Mouse (Mus musculus): Measurements from ENCODE around the gene Ptgds.
A peak's percentile ranks its signal among the peaks of the same experiment; 100 is the strongest.

The Ptgds gene

GRCm38 (mm10) chr2:25469969-25470368 is at the start of gene Ptgds:
Gene Ptgds (minus strand): TSS chr2:25470046.
- DNase-seq, result no peak

DNA sequence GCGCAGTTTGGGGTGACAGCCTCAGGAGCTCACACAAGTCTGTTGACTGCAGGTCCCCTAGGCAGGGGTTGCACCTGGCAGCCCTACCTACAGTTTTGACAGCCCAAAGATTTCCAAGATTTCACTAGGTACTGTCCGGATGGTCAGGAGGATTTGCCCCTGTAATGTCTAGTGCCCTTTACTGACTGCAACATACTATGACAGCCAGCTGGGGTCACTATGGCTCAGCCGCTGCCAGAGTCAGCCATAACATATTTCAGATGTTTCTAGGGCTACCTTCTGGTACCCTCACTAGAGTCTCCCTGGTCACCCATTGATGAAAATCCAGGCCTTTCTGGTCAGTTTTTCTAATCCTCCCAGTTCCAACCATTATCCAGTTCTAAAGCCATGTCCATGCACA is 40.1 kb upstream of the Ptgds start:
- no peak for DNase-seq

GRCm38 (mm10) chr2:25506964-25507363 is 37.1 kb upstream of the Ptgds start:
- DNase-seq, result peak; percentile 64

GRCm38 (mm10) chr2:25505860-25506259 is 36.0 kb upstream of the Ptgds start:
- no peak for DNase-seq

GRCm38 (mm10) chr2:25505000-25505399 is 35.2 kb upstream of the Ptgds start:
- no peak for DNase-seq

GRCm38 (mm10) chr2:25504538-25504937 is 34.7 kb upstream of the Ptgds start:
- DNase-seq, result no peak

GRCm38 (mm10) chr2:25502726-25503125 is 32.9 kb upstream of the Ptgds start:
- no peak for DNase-seq

GRCm38 (mm10) chr2:25501593-25502486 is 32.0 kb upstream of the Ptgds start, which contains the start of gene C8g:
Gene C8g (minus strand): TSS chr2:25501719.
- peak; percentile 18 for DNase-seq

GRCm38 (mm10) chr2:25500576-25501405 is 30.9 kb upstream of the Ptgds start, which contains the start of gene Fbxw5:
Gene Fbxw5 (plus strand): TSS chr2:25500750.
- peak; percentile 81 for DNase-seq

DNA sequence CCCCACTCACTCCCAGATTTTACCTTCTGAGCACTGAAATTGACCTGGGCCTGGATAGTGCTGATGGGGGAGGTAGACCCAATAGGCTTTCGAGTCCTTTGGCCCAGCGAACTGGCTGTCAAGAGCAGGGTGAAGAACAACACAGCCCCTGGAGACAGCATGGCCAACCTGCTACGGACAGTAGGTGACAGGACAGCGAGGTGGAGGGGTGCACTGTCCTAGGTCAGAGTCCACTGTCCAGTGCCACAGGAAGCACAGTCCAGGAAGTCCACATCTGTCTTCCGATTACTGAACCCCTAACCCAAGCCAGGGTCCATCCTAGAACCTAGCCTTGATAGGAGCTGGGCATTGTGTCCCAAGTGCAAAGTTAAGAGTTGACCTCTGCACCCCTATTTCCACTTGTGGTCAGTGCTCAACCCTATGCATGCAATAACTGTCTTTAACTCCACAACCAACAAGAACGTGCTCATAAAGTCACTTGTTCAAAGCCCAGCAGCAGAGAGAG is 30.3 kb upstream of the Ptgds start:
- no peak for DNase-seq

DNA sequence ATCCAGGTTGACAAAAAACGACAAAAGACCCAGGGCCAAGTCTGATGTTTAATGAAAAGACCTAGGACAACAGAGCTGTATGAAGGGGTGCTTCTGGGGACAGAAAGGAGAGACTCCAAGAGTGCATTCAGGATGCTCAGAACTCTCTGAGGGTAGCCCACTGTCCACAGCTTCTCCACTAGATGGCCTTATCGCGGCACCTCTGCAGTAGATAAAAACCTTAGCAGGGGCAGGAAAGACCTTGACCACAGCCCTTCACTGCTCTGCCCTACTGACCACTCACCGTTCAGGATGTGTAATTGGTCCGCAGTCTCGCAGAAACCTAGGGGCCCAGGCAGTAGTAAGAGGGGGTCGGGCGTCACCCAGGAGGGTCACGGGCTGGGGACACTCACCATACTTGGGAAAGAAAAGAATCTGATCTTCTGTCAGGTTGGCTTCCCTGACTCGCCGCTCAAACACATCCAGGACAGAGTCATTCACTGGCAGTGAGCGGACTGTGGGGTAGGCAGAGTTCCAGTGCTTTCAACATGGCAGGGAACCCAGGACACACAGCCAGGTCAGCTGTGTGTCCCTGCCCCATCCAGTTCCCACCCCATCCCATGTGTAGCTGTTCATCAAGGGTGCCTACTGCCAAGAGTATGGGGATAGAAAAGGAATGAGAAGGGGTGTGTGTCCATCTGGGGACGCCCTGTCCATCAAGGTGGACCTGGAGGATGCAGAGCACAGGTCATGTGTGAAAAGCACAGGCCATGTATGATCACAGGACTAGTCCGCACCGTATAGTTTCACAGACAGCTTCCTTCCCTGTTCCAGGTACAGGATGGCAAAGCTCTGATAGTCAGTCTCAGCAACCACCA is 29.0 kb upstream of the Ptgds start:
- no peak for DNase-seq

- DNase-seq, result no peak
Measured at GRCm38 (mm10) chr2:25497846-25498575, 28.2 kb upstream of the Ptgds start.

DNA sequence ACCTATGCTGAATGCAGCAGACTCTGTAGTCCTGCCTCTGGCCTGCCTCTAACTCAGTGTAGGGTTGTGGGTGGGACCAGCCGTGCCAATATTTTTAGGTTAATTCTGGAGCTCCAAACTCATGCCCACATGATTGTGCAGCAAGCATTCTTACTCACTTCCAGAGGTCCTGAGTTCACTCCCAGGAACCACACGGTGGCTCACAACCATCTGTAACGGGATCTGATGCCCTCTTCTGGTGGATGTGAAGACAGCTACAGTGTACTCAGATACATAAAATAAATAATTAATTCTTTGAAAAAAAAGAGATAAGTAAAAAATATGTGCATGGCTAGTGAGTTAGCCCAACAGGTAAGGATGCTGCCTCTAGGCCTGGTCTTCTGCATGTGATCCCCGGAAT is 26.6 kb upstream of the Ptgds start:
- DNase-seq, result peak; percentile 17

DNA sequence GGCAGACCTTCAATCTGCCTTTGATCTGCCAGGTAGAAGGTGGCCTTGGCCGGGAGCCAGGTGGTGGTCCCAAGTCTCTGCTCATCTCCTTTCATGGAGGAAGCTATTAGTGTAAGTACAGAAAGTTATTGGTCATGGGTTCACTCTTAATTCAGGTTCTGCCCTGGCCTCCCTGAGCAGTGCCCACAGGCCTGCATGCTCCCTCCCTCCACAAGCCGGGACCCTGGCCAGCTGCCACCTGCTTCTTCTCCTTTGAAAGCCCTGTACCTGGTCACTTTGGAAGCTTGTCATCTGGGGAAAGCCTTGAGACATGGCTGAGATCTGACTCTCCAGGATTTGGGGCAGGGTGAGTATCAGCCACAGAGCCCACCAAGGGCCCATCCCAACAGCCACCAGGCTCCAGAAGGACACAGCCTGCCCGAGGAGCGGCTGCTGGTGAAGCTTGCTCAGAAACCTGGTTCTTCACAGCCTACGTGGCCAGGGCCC is 23.7 kb upstream of the Ptgds start, which contains the start of gene Lcn12:
Gene Lcn12 (minus strand): TSS at position 436 of the 486 bp plus-strand sequence.
- no peak for DNase-seq

GRCm38 (mm10) chr2:25492988-25493387 is 23.1 kb upstream of the Ptgds start:
- DNase-seq, result no peak

GRCm38 (mm10) chr2:25488671-25489068 is 18.8 kb upstream of the Ptgds start:
- no peak for DNase-seq

- DNase-seq, result no peak
Measured at GRCm38 (mm10) chr2:25487965-25488670, 18.3 kb upstream of the Ptgds start.

GRCm38 (mm10) chr2:25484901-25485647 is 15.2 kb upstream of the Ptgds start:
- peak; percentile 60 for DNase-seq

DNA sequence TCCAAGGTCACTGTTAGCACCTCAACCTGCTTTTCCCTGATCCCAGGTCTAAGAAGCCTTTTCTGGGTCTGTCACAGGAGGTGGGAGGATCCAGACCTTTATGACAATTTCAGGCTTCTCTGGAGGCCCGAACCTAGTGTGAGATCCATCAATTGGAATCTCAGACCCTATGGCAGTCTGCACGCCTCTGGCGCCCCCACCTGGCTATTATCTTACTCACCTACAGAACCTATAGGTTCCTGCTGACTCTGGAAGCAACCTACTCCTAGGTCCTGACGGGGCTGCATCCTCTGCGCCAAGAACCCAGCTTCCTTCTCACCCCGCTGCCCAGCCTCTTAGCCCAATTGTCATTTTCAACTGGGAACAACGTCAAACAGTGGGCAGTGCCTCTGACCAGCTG is 13.1 kb upstream of the Ptgds start:
- peak; percentile 75 for DNase-seq

DNA sequence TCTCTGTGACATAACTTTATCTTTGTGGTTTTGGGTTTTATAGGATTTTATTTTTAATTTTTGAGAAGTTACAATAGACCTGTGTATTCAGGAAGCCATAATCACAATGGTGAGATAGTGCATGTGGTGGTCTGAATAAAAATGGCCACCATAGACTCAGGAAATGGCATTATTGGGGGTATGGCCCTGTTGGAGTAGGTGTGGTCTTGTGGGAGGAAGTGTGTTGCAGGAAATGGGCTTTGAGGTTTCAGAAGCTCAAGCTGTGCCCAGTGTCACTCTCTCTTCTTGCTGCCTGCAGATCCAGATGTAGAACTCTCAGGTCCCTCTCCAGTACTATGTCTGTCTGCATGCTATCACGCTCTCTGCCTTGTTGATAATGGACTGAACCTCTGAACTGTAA is 10.7 kb upstream of the Ptgds start:
- no peak for DNase-seq

Data from thymus, postnatal 25 days (tissue).